Mouse (Mus musculus): ENCODE measurements around the gene Rasa2. TPM values are rescaled to one million over a fixed set of nuclear protein-coding genes. Genes with fewer than 3 reads are reported as not detected.

Gene Rasa2
- polyA plus RNA-seq, 1 experiment from 2014 or later, result 19.8 TPM

Other genes starting within 250 kb of the Rasa2 start
- 187 and 196 TPM in 2 replicates for gene Rnf7, start 152.9 kb downstream of the Rasa2 start, polyA plus RNA-seq (2015; fragmentation: Nextera tagmentation; extraction: Ambion mirVana)
- gene Gm28729, start 106.4 kb downstream of the Rasa2 start, polyA plus RNA-seq (2015; fragmentation: Nextera tagmentation; extraction: Ambion mirVana), result 0.09 and 0.14 TPM in 2 replicates
- 16.8 and 17.2 TPM in 2 replicates for gene Zbtb38, start 121.2 kb upstream of the Rasa2 start, polyA plus RNA-seq (2015; fragmentation: Nextera tagmentation; extraction: Ambion mirVana)